Mouse (Mus musculus): ENCODE results near the gene Cdk12. TPM values are rescaled to one million over a fixed set of nuclear protein-coding genes. Genes with fewer than 3 reads are reported as not detected.
"Not testable (repeated sequence)": the region's sequence is repeated elsewhere in the genome, so short reads cannot be mapped to it uniquely, and the experiment has no call there.

Cdk12 gene
- polyA plus RNA-seq, 1 experiment from 2014 or later = 6.1 TPM

- DNase-seq (ENCODE audit: low spot score) (no peak), ATAC-seq (replicated peaks; ENCODE audit: low FRiP score, low read depth) (no peak)
- no peak overlapping the region for H3K4me3 ChIP-seq (replicated peaks; ENCODE audit: low read depth, low read length)
- TF ChIP-seq CTCF (IDR thresholded peaks at IDR 0.05; ENCODE audit: low read depth) = no peak
- no peaks in the 10 kb centered on the region for H3K9me3 ChIP-seq (replicated peaks; ENCODE audit: low read length)
- no peak overlapping the region for H3K9ac ChIP-seq (ENCODE audit: low read depth, low read length)
- H3K4me2 ChIP-seq (ENCODE audit: low read length) = no peak overlapping the region
- H3K4me1 ChIP-seq (replicated peaks; ENCODE audit: insufficient read depth, low read length) = no peaks in the 10 kb centered on the region
- 97% methylated on average over 1 of the region's 1 CpGs for WGBS
- H3K27me3 ChIP-seq (ENCODE audit: insufficient read depth, low read length) = no peaks in the 10 kb centered on the region
- peaks cover 50% of the 10 kb centered on the region for H3K36me3 ChIP-seq (ENCODE audit: insufficient read depth, low read length)
- no peak overlapping the region for H3K27ac ChIP-seq
Measured at GRCm38 (mm10) chr11:98213311-98213710, 10.5 kb downstream of the Cdk12 start.

DNA sequence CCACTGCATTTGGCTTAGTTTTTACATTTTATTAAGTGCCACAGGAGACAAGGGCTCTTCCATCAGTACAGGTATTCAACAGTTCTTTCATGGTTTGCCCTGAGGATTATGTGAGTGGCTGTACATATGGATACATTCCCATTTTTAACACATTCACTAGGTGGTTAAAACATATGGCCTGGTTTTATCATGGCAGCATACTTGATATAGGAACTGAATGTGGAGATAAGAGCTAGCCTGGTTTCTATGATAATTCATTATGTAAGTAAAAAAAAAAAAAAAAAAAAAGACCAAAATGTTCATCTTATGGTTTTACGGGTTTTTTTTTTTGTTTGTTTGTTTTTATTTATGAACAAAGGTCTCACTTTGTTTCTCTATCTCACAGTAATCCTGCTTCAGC, 23.5 kb downstream of the Cdk12 start:
- no peak for TF ChIP-seq CTCF (IDR thresholded peaks at IDR 0.05; ENCODE audit: low read depth)
- Histone ChIP-seq H3K36me3 (ENCODE audit: insufficient read depth, low read length) (peaks cover 42% of the 10 kb centered on the region), H3K9me3 (replicated peaks; ENCODE audit: low read length) (no peaks in the 10 kb centered on the region), H3K27me3 (ENCODE audit: insufficient read depth, low read length) (no peaks in the 10 kb centered on the region), H3K27ac (no peak overlapping the region), H3K4me1 (replicated peaks; ENCODE audit: insufficient read depth, low read length) (no peaks in the 10 kb centered on the region), H3K4me2 (ENCODE audit: low read length) (no peak overlapping the region), H3K9ac (ENCODE audit: low read depth, low read length) (no peak overlapping the region), H3K4me3 (replicated peaks; ENCODE audit: low read depth, low read length) (no peak overlapping the region)
- 96% methylated on average over 1 of the region's 1 CpGs for WGBS
- ATAC-seq (replicated peaks; ENCODE audit: low FRiP score, low read depth) = no peak
- no peak for DNase-seq (ENCODE audit: low spot score)

DNA sequence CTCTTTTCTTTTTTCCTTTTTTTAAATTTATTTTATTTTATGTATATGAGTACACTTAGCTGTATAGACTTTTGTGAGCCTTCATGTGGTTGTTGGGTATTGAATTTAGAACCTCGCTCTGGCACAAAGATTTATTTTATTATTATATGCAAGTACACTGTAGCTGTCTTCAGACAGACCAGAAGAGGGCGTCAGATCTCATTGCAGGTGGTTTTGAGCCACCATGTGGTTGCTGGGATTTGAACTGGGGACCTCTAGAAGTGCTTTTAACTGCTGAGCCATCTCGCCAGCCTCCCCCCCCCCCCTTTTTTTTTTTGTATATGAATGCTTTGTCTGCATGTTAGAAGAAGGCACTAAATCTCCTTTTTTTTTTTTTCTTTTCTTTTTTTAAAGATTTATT, 35.6 kb downstream of the Cdk12 start:
- no peak for DNase-seq (ENCODE audit: low spot score)
- Histone ChIP-seq H3K9ac (ENCODE audit: low read depth, low read length) (no peak overlapping the region), H3K27ac (no peak overlapping the region), H3K36me3 (ENCODE audit: insufficient read depth, low read length) (peaks cover 53% of the 10 kb centered on the region), H3K4me1 (replicated peaks; ENCODE audit: insufficient read depth, low read length) (no peaks in the 10 kb centered on the region), H3K9me3 (replicated peaks; ENCODE audit: low read length) (no peaks in the 10 kb centered on the region), H3K27me3 (ENCODE audit: insufficient read depth, low read length) (no peaks in the 10 kb centered on the region), H3K4me3 (replicated peaks; ENCODE audit: low read depth, low read length) (no peak overlapping the region), H3K4me2 (ENCODE audit: low read length) (no peak overlapping the region)
- ATAC-seq (replicated peaks; ENCODE audit: low FRiP score, low read depth) = no peak
- no peak for TF ChIP-seq CTCF (IDR thresholded peaks at IDR 0.05; ENCODE audit: low read depth)
- WGBS = 75% methylated on average over 3 of the region's 3 CpGs

DNA sequence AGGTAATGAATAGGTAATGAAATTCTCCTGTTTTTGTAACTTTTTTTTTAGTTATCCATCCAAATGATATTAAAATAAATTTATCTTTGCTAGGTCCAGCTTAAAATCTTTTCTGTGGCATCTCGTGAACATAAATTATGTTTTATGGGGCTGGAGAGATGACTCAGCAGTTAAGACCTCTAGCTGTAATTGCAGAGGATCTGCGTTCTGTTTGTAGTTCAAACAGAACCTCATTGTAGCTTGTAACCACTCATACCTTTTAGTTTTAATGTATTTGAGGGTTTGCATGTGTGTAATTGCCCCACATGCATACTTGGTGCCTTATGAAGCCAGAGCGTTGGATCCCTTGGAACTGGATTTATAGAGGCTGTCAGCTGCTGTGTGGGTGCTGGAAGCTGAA, 36.1 kb downstream of the Cdk12 start:
- H3K4me3 ChIP-seq (replicated peaks; ENCODE audit: low read depth, low read length) = no peak overlapping the region
- no peak overlapping the region for H3K4me2 ChIP-seq (ENCODE audit: low read length)
- ATAC-seq (replicated peaks; ENCODE audit: low FRiP score, low read depth) (no peak), DNase-seq (ENCODE audit: low spot score) (no peak)
- H3K9ac ChIP-seq (ENCODE audit: low read depth, low read length) = no peak overlapping the region
- TF ChIP-seq CTCF (IDR thresholded peaks at IDR 0.05; ENCODE audit: low read depth) = no peak
- H3K27me3 ChIP-seq (ENCODE audit: insufficient read depth, low read length) = no peaks in the 10 kb centered on the region
- peaks cover 55% of the 10 kb centered on the region for H3K36me3 ChIP-seq (ENCODE audit: insufficient read depth, low read length)
- no peak overlapping the region for H3K27ac ChIP-seq
- H3K9me3 ChIP-seq (replicated peaks; ENCODE audit: low read length) = no peaks in the 10 kb centered on the region
- H3K4me1 ChIP-seq (replicated peaks; ENCODE audit: insufficient read depth, low read length) = no peaks in the 10 kb centered on the region
- WGBS = 67% methylated on average over 3 of the region's 3 CpGs

DNA sequence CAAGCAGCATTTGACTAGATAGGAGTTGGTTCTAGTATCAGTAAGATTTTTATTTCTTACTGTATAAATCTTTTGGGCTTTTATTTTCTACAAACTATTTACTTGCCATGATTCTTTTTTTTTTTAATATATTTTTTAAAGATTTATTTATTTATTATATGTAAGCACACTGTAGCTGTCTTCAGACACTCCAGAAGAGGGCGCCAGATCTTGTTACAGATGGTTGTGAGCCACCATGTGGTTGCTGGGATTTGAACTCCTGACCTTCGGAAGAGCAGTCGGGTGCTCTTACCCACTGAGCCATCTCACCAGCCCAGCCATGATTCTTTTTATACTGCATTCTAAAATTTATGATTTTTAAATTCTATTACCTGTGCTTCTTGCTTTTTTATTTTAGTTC, 40.1 kb downstream of the Cdk12 start:
- not testable (repeated sequence) for H3K4me2 ChIP-seq (ENCODE audit: low read length); H3K4me1 ChIP-seq (replicated peaks; ENCODE audit: insufficient read depth, low read length); ATAC-seq (replicated peaks; ENCODE audit: low FRiP score, low read depth); H3K27me3 ChIP-seq (ENCODE audit: insufficient read depth, low read length); H3K9me3 ChIP-seq (replicated peaks; ENCODE audit: low read length); H3K27ac ChIP-seq; DNase-seq (ENCODE audit: low spot score); H3K4me3 ChIP-seq (replicated peaks; ENCODE audit: low read depth, low read length); H3K9ac ChIP-seq (ENCODE audit: low read depth, low read length)
- 76% methylated on average over 3 of the region's 3 CpGs for WGBS
- TF ChIP-seq CTCF (IDR thresholded peaks at IDR 0.05; ENCODE audit: low read depth) = 0 out of 2 replicates have a peak, but pooled peaks have one; percentile 11
- peaks cover 60% of the 10 kb centered on the region for H3K36me3 ChIP-seq (ENCODE audit: insufficient read depth, low read length)

- Histone ChIP-seq H3K27me3 (ENCODE audit: insufficient read depth, low read length) (no peaks in the 10 kb centered on the region), H3K4me1 (replicated peaks; ENCODE audit: insufficient read depth, low read length) (no peaks in the 10 kb centered on the region), H3K4me3 (replicated peaks; ENCODE audit: low read depth, low read length) (no peak overlapping the region), H3K9ac (ENCODE audit: low read depth, low read length) (no peak overlapping the region), H3K4me2 (ENCODE audit: low read length) (no peak overlapping the region), H3K36me3 (ENCODE audit: insufficient read depth, low read length) (peaks cover 53% of the 10 kb centered on the region), H3K9me3 (replicated peaks; ENCODE audit: low read length) (no peaks in the 10 kb centered on the region), H3K27ac (no peak overlapping the region)
- WGBS = 96% methylated on average over 3 of the region's 3 CpGs
- no peak for ATAC-seq (replicated peaks; ENCODE audit: low FRiP score, low read depth)
- no peak for DNase-seq (ENCODE audit: low spot score)
- no peak for TF ChIP-seq CTCF (IDR thresholded peaks at IDR 0.05; ENCODE audit: low read depth)
Measured at GRCm38 (mm10) chr11:98244415-98244814, 41.6 kb downstream of the Cdk12 start.

- TF ChIP-seq CTCF (IDR thresholded peaks at IDR 0.05; ENCODE audit: low read depth) = peak; percentile 49
- 66% methylated on average over 1 of the region's 1 CpGs for WGBS
- H3K27me3 ChIP-seq (ENCODE audit: insufficient read depth, low read length) = no peaks in the 10 kb centered on the region
- no peak for ATAC-seq (replicated peaks; ENCODE audit: low FRiP score, low read depth)
- no peak overlapping the region for H3K4me2 ChIP-seq (ENCODE audit: low read length)
- no peaks in the 10 kb centered on the region for H3K4me1 ChIP-seq (replicated peaks; ENCODE audit: insufficient read depth, low read length)
- H3K27ac ChIP-seq = no peak overlapping the region
- no peak overlapping the region for H3K4me3 ChIP-seq (replicated peaks; ENCODE audit: low read depth, low read length)
- no peak for DNase-seq (ENCODE audit: low spot score)
- H3K9me3 ChIP-seq (replicated peaks; ENCODE audit: low read length) = no peaks in the 10 kb centered on the region
- peaks cover 38% of the 10 kb centered on the region for H3K36me3 ChIP-seq (ENCODE audit: insufficient read depth, low read length)
- H3K9ac ChIP-seq (ENCODE audit: low read depth, low read length) = no peak overlapping the region
Measured at GRCm38 (mm10) chr11:98247325-98247724, 44.5 kb downstream of the Cdk12 start.
